Mouse (Mus musculus) lung, adult 10 weeks (tissue): ENCODE data around the gene Mapkap1. TPM values are rescaled to one million over a fixed set of nuclear protein-coding genes. Genes with fewer than 3 reads are reported as not detected.

Experiments used
- polyA plus RNA-seq: library from polyadenylated mRNA; stranded (reverse); fragments of 350-450 nt; fragmentation: Illumina TruSeq; extraction: RNeasy Lipid Tissue Mini Kit (QIAGEN cat#74804); gene quantifications from one replicate; pipeline ENCODE4 v1.2.3, GENCODE M21; 2014; ENCODE audit warnings: low read depth, low replicate concordance; ENCODE audit not compliant: insufficient read depth

Gene Mapkap1
- polyA plus RNA-seq: 27.7 TPM

DNA sequence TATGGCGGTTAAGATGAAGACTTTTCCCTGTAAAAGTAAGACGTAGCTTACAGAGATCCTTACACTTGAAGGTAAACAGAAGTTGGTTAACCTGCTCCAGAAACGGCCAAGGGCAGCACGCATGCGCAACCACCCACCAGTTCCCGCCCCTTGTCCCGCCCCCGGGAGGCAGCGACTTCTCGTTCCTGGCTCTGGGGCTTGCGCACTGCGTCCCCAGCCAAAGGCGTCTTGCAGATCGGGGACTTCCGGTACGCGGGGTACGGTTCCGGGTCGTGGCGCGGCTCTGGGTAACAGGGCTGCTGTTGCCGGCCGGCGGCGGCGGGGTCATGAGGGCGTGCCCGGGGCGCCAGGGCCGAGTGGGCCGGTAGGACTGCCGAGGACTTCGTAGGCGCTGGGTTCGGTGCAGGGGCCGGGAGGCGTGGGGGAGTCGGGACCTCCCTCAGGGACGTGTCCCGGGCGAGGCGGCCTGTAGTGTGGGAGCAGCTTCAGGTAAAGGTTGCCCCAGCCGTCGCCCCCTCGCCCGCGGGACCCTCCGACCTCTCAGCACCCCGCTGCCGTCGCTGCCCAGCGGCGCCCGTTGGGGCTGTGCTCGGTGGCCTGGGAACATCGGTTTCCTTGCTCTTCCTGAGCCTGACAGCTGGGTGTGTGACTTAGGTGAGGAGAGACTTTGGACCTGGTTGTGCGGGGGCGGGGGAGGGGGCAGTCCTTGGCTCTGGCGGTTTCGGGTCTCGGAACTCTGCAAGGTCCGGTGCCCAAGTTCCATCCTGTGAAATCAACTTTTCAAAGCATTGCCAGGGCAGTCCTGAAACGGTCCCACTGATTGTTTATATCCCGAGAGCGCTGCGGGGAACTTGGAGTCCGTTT lies at the start of gene Mapkap1:
TSS of gene Mapkap1 (plus strand) at position 171 of the 864 bp plus-strand sequence.

DNA sequence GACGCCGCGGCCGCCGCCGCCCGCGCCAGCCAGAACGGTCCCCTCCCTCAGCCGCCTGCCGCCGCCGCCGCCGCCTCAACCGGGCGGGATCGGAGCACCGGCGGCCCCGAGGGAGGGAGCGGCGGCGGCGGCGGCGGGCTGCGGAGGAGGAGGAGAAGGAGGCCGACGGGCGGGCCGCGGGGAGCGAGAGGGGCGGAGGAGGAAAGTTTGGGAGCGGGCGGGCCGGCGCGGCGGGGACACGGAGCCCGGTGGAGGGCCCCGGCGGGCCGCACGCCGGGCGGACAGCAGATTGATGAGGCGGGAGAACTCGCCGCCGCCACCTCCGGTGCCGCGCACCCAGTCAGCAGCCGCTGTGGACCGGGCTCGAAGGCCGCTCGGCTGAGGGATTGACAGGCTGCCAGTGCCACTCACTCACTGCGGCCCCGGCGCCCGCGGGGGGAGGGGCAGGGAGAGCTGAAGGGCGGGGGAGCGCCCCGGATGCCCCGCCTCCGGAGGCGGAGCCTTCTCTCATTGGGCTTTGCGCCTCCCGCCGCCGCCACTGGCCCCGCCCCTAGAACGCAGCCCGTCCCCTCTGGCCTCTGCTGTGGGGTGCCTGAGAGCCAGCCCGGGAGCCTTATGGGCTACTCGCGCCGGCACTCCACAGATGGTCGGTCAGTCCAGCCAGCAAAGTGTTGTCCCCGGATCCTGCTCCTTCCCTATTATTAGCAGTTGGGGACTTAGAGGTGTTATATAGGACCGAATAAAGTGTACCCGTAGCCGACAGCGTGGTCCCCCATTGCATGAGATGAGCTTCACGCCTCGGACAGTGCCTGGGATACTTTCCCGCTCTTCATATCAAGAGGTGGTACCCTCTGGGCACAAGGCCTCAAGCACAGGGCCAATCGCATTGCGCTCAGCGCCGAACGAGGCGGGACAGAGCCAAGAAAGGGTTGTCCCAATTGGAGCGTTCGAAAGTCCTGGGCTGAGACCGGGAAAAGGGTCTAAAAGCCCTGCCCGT lies 34.0 kb upstream of the Mapkap1 start, which contains the start of gene Pbx3:
TSS of gene Pbx3 (minus strand) at position 838 of the 997 bp plus-strand sequence.

Other genes starting within 250 kb of the Mapkap1 start
- 11.0 TPM for gene Pbx3, start 33.6 kb upstream of the Mapkap1 start, polyA plus RNA-seq